In the genomic region with DNA sequence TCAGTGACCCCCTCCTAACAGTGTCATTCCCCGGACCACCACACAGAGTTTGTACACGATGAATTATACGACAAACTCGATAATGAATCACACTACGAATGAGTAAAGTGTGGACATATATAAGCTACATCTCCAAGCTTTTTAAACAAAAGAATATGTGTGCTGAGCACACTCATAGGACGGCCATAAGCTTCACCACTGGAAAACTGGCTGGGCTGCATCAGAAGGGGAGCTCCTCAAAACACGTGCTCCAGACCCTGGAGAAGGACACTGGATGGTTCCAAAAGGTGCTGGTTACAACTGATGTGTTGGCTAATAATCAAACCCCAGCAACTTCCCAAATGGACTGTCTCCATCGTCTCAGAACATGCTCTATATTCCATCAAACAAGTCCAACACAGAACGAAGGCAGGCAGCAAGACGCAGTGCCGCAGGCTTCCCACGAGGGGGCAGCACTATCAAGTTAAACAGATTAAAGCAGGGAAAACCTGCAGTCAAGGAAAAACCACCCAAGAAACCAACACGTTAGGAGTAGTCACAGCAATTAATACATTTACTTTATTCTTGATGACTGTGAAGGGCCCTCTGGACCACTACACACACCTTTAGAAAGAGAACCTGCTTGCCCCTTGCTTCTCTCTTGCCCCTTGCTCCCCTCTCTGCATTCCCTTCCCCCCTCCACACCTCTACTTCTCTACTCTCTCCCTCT, we compare ENCODE assay signal across 9 mouse cellular contexts. TPM values are rescaled to one million over a fixed set of nuclear protein-coding genes. Genes with fewer than 3 reads are reported as not detected.
DNase-seq lines count a peak whose midpoint lies in the region; ATAC-seq and TF ChIP-seq lines count a peak whose summit lies in the region.
"Had no signal": no experiment of that assay in that cellular context is flagged by ENCODE, and none has a peak within 500 bp of the region (broad histone marks: within the 10 kb centered on the region; RNA-seq: fewer than 3 reads in every experiment).

No protein-coding gene starts in this region.

- 0 out of 4 replicates have a peak, but pooled peaks cover 0 to 1% of the 10 kb centered on the region in 2 experiments for H3K4me1 ChIP-seq in ES-E14 (ENCODE audit: control insufficient read depth in 2 of 2, insufficient read depth in 2 of 2, low read length in 2 of 2, poor library complexity in 1 of 2)
- H3K4me1 ChIP-seq in hindbrain, embryonic 12.5 days = no peaks in the 10 kb centered on the region

- no peak for TF ChIP-seq POLR2A in brain, embryonic 14.5 days (IDR thresholded peaks at IDR 0.05; ENCODE audit: borderline replicate concordance, extremely low read depth, insufficient read depth, insufficient read length, poor library complexity, severe bottlenecking)

- no peak overlapping the region for H3K27ac ChIP-seq in ES-E14 (ENCODE audit: insufficient read depth, low read depth, low read length, poor library complexity, severe bottlenecking)
- no peak overlapping the region for H3K27ac ChIP-seq in hindbrain, embryonic 12.5 days
- H3K27ac ChIP-seq: macrophage had no signal

- H3K27me3 ChIP-seq in hindbrain, embryonic 12.5 days = no peaks in the 10 kb centered on the region

- no peak overlapping the region for H3K4me3 ChIP-seq in ES-E14 (ENCODE audit: insufficient read depth in 1 of 2, low read depth in 1 of 2, low read length in 2 of 2, poor library complexity in 1 of 2, severe bottlenecking in 1 of 2)
- no peak overlapping the region for H3K4me3 ChIP-seq in hindbrain, embryonic 12.5 days

- H3K9me3 ChIP-seq in ES-E14 (ENCODE audit: control insufficient read depth, insufficient read depth, low read depth, low read length) = no peaks in the 10 kb centered on the region
- no peaks in the 10 kb centered on the region for H3K9me3 ChIP-seq in hindbrain, embryonic 12.5 days (replicated peaks)

- DNase-seq in ES-E14 (ENCODE audit: low read depth, low spot score) = peak; percentile 40
- peak; percentile 88 for DNase-seq in brain, embryonic 14.5 days (ENCODE audit: low read depth)
- DNase-seq in fibroblast of lung, adult 2 months (ENCODE audit: low read depth) = peak; percentile 33
- DNase-seq in left cerebral cortex, adult 11 months (ENCODE audit: low spot score) = peak; percentile 65
- peak; percentile 83 to 89 for DNase-seq in right cerebral cortex, postnatal 10 days (ENCODE audit: low spot score in 2 of 2)
- peak; percentile 80 for DNase-seq in urinary bladder, postnatal 14 days (ENCODE audit: low spot score)

- 59% methylated on average over 13 of the region's 13 CpGs for WGBS in hindbrain, embryonic 12.5 days

- in situ Hi-C loops in ES-E14 (cut with MboI; ENCODE audit: low sequenced_read_pairs in 2 of 2, unreplicated experiment in 2 of 2) = loop anchor here in 1 of 2 experiments (10.0 kb wide), 1 partner anchor 169 kb away; no protein-coding TSS in a partner anchor

- H3K4me2 ChIP-seq in hindbrain, embryonic 12.5 days (replicated peaks) = no peak overlapping the region

- H3K36me3 ChIP-seq in ES-E14 (ENCODE audit: control insufficient read depth, insufficient read depth, low read length, poor library complexity, severe bottlenecking) = peaks cover 13% of the 10 kb centered on the region
- 0 out of 2 replicates have a peak, but pooled peaks cover 4% of the 10 kb centered on the region for H3K36me3 ChIP-seq in hindbrain, embryonic 12.5 days

- no peak overlapping the region for H3K9ac ChIP-seq in ES-E14 (ENCODE audit: insufficient read depth, low read depth, low read length, poor library complexity, severe bottlenecking)
- H3K9ac ChIP-seq in hindbrain, embryonic 12.5 days = no peak overlapping the region

- TF ChIP-seq CTCF in brain, embryonic 14.5 days (IDR thresholded peaks at IDR 0.05; ENCODE audit: borderline replicate concordance, extremely low read depth, insufficient read depth, insufficient read length) = peak; percentile 97

- ATAC-seq in hindbrain, embryonic 12.5 days (ENCODE audit: low FRiP score) = peak; percentile 49; the same call in 1 of the 2 replicates
- ATAC-seq in megakaryocyte, adult 5-6 weeks (ENCODE audit: poor library complexity, severe bottlenecking) = peak; percentile 96

TF ChIP-seq in ES-E14, 5 proteins besides CTCF, POLR2A, EP300 and RAD21:
- 0 out of 2 replicates have a peak, but pooled peaks have one; percentile 78 for TF ChIP-seq ZC3H11A (IDR thresholded peaks at IDR 0.05; ENCODE audit: borderline replicate concordance, low read depth, low read length)
- TF ChIP-seq CHD2 (IDR thresholded peaks at IDR 0.05; ENCODE audit: low read depth, low read length) = no peak
TF ChIP-seq in ES-E14: peak in this region for 1.

RNA-seq across cellular contexts. Expression of gene Fam3c, which starts 30.5 kb away (rescaled TPM):
- 68.2 and 99.2 TPM in 2 replicates for total RNA-seq in ES-E14 (2012; rRNA removed)
- 8.2 and 22.5 TPM in 2 replicates for polyA plus RNA-seq in brain, embryonic 14.5 days (2012; rRNA removed)
- 33.8 and 43.1 TPM in 2 replicates for polyA plus RNA-seq in hindbrain, embryonic 12.5 days (2016; fragmentation: Nextera tagmentation; extraction: Ambion mirVana)
- total RNA-seq in megakaryocyte, adult 5-6 weeks (2015) = 11.6 and 16.4 TPM in 2 replicates
- 27.0 and 34.0 TPM in 2 replicates for total RNA-seq in megakaryocyte, adult 5-6 weeks (2017)

RNA-seq across cellular contexts. Expression of gene Wnt16, which starts 37.5 kb away (rescaled TPM):
- total RNA-seq in ES-E14 (2012; rRNA removed) = 0.58 and 0.62 TPM in 2 replicates
- 0.48 and 0.75 TPM in 2 replicates for polyA plus RNA-seq in brain, embryonic 14.5 days (2012; rRNA removed)
- 0.74 and 0.93 TPM in 2 replicates for polyA plus RNA-seq in hindbrain, embryonic 12.5 days (2016; fragmentation: Nextera tagmentation; extraction: Ambion mirVana)
- not detected in 2 replicates for total RNA-seq in megakaryocyte, adult 5-6 weeks (2015)
- not detected in 2 replicates for total RNA-seq in megakaryocyte, adult 5-6 weeks (2017)
- polyA plus RNA-seq: macrophage had no signal

Comparison
In these comparisons a context has a peak if more than half of its experiments do, and no peak if none do; other contexts are left out.
1. DNase-seq: peak in every context shown above with its lines; median percentile 88 in brain, embryonic 14.5 days; 86 in right cerebral cortex, postnatal 10 days; 80 in urinary bladder, postnatal 14 days; 65 in left cerebral cortex, adult 11 months; 40 in ES-E14; 33 in fibroblast of lung, adult 2 months.